14 mouse cellular contexts compared by ENCODE assay signal in genomic region chr4:65761658-65762057, GRCm38 (mm10).
"Had no signal": no experiment of that assay in that cellular context is flagged by ENCODE, and none has a peak within 500 bp of the region (broad histone marks: within the 10 kb centered on the region; RNA-seq: fewer than 3 reads in every experiment).

No protein-coding gene starts in this region.

- ATAC-seq: midbrain, embryonic 15.5 days had no signal

- H3K4me1 ChIP-seq: liver, embryonic 15.5 days; megakaryocyte, embryonic 14.5 days; neural tube, embryonic 12.5 days; stomach, embryonic 15.5 days had no signal

- H3K9ac ChIP-seq: liver, embryonic 15.5 days; midbrain, embryonic 15.5 days; neural tube, embryonic 12.5 days; stomach, embryonic 15.5 days had no signal

- H3K4me2 ChIP-seq: liver, embryonic 11.5 days; liver, embryonic 15.5 days; midbrain, embryonic 11.5 days; midbrain, embryonic 15.5 days; neural tube, embryonic 12.5 days; stomach, embryonic 15.5 days had no signal

- H3K27me3 ChIP-seq: liver, embryonic 15.5 days; megakaryocyte, embryonic 14.5 days; midbrain, embryonic 15.5 days; neural tube, embryonic 12.5 days; stomach, embryonic 15.5 days had no signal

- DNase-seq: kidney, postnatal 36 days; lung, adult 2 months; lung, postnatal 10 days; right cerebral cortex, postnatal 14 days; thymus, postnatal 36 days had no signal

- H3K36me3 ChIP-seq: liver, embryonic 15.5 days; midbrain, embryonic 15.5 days; neural tube, embryonic 12.5 days; stomach, embryonic 15.5 days had no signal

- H3K4me3 ChIP-seq: layer of hippocampus, adult 2 months; liver, embryonic 15.5 days; megakaryocyte, embryonic 14.5 days; midbrain, embryonic 15.5 days; neural tube, embryonic 12.5 days; stomach, embryonic 15.5 days had no signal

- H3K9me3 ChIP-seq: liver, embryonic 15.5 days; megakaryocyte, embryonic 14.5 days; midbrain, embryonic 15.5 days; neural tube, embryonic 12.5 days; stomach, embryonic 15.5 days had no signal

- H3K27ac ChIP-seq: layer of hippocampus, adult 2 months; liver, embryonic 15.5 days; macrophage; midbrain, embryonic 15.5 days; neural tube, embryonic 12.5 days; stomach, embryonic 15.5 days had no signal
